Mouse (Mus musculus) liver, embryonic 12.5 days (tissue): Measurements from ENCODE around the gene Olfr1105. TPM values are rescaled to one million over a fixed set of nuclear protein-coding genes. Genes with fewer than 3 reads are reported as not detected.

ENCODE experiments used
- ATAC-seq: fragments of 200-750 bp; cut with Nextera tagmentation; 2 replicates; pipeline ENCODE4 v1.8.0; 2017; ENCODE audit warnings: moderate number of reproducible peaks, mild to moderate bottlenecking, moderate library complexity
- H3K27ac ChIP-seq: fragments of 300-500 bp; sonication (generic); 2 replicates; pipeline ENCODE4 v1.5.1; 2016; ENCODE audit warnings: mild to moderate bottlenecking
- H3K27me3 ChIP-seq: fragments of 300-500 bp; sonication (generic); replicated peaks from 2 replicates; pipeline ENCODE4 v1.6.1; 2016; ENCODE audit warnings: mild to moderate bottlenecking, moderate library complexity
- H3K36me3 ChIP-seq: fragments of 300-500 bp; sonication (generic); 2 replicates; pipeline ENCODE4 v1.6.1; 2016; ENCODE audit warnings: mild to moderate bottlenecking, moderate library complexity
- H3K4me1 ChIP-seq: fragments of 300-500 bp; sonication (generic); 2 replicates; pipeline ENCODE4 v1.6.1; 2016
- H3K4me2 ChIP-seq: fragments of 300-500 bp; sonication (generic); 2 replicates; pipeline ENCODE4 v1.6.1; 2016; ENCODE audit warnings: mild to moderate bottlenecking, moderate library complexity
- H3K4me3 ChIP-seq: fragments of 300-500 bp; sonication (generic); 2 replicates; pipeline ENCODE4 v1.5.1; 2016; ENCODE audit warnings: mild to moderate bottlenecking, moderate library complexity
- H3K9ac ChIP-seq: fragments of 300-500 bp; sonication (generic); 2 replicates; pipeline ENCODE4 v1.6.1; 2016; ENCODE audit warnings: mild to moderate bottlenecking, moderate library complexity
- H3K9me3 ChIP-seq: fragments of 300-500 bp; sonication (generic); replicated peaks from 2 replicates; pipeline ENCODE4 v1.6.1; 2016; ENCODE audit warnings: mild to moderate bottlenecking, moderate library complexity
- WGBS: fragments of 180-500 bp; shearing (Covaris S2); methylation state at CpG from one replicate; pipeline ENCODE4 v1.1.7; 2016; ENCODE audit not compliant: insufficient replicate concordance; 5-methylcytosine and 5-hydroxymethylcytosine counted together
- polyA plus RNA-seq: library from polyadenylated mRNA; unstranded; fragments of >200 nt; fragmentation: Nextera tagmentation; extraction: Ambion mirVana; gene quantifications from 2 replicates; pipeline ENCODE4 v1.2.1, GENCODE M21; 2016

Olfr1105 gene
- not detected in 2 replicates for polyA plus RNA-seq

GRCm38 (mm10) chr2:87036431-87036830 is at the start of gene Olfr1105:
Gene Olfr1105 (minus strand): TSS chr2:87036531.
- Histone ChIP-seq H3K27me3 (no peaks in the 10 kb centered on the region), H3K4me2 (no peak within 1 kb of the TSS), H3K4me1 (no peaks in the 10 kb centered on the region), H3K4me3 (no peak within 1 kb of the TSS), H3K9ac (no peak within 1 kb of the TSS), H3K36me3 (no peaks in the 10 kb centered on the region), H3K9me3 (no peaks in the 10 kb centered on the region), H3K27ac (no peak within 1 kb of the TSS)
- no peak for ATAC-seq

GRCm38 (mm10) chr2:87075717-87076116 is 39.4 kb upstream of the Olfr1105 start, which contains the start of gene Olfr1107:
Gene Olfr1107 (minus strand): TSS chr2:87075817.
- WGBS = 66% methylated on average over 1 of the region's 1 CpGs
- H3K4me2 ChIP-seq = no peak within 1 kb of the TSS
- ATAC-seq = no peak

GRCm38 (mm10) chr2:87052173-87052572 is 15.8 kb upstream of the Olfr1105 start, which contains the start of gene Olfr1106:
Gene Olfr1106 (minus strand): TSS chr2:87052273.
- H3K9ac ChIP-seq = no peak within 1 kb of the TSS
- WGBS = 69% methylated on average over 1 of the region's 1 CpGs
- no peak within 1 kb of the TSS for H3K4me2 ChIP-seq
- H3K27me3 ChIP-seq = no peaks in the 10 kb centered on the region
- no peak within 1 kb of the TSS for H3K27ac ChIP-seq
- no peak within 1 kb of the TSS for H3K4me3 ChIP-seq
- H3K4me1 ChIP-seq = no peaks in the 10 kb centered on the region
- H3K36me3 ChIP-seq = no peaks in the 10 kb centered on the region
- H3K9me3 ChIP-seq = no peaks in the 10 kb centered on the region
- no peak for ATAC-seq

More at GRCm38 (mm10) chr2:87075717-87076116, 39.4 kb upstream of the Olfr1105 start, which contains the start of gene Olfr1107:
- Histone ChIP-seq H3K9ac (no peak within 1 kb of the TSS), H3K9me3 (no peaks in the 10 kb centered on the region), H3K4me3 (no peak within 1 kb of the TSS), H3K27ac (no peak within 1 kb of the TSS), H3K4me1 (no peaks in the 10 kb centered on the region), H3K27me3 (no peaks in the 10 kb centered on the region), H3K36me3 (no peaks in the 10 kb centered on the region)

GRCm38 (mm10) chr2:87026980-87027379 is 9.4 kb downstream of the Olfr1105 start, which contains the start of gene Olfr1104:
Gene Olfr1104 (minus strand): TSS chr2:87027080.
- Histone ChIP-seq H3K4me3 (no peak within 1 kb of the TSS), H3K4me2 (no peak within 1 kb of the TSS), H3K27ac (no peak within 1 kb of the TSS), H3K27me3 (no peaks in the 10 kb centered on the region), H3K36me3 (no peaks in the 10 kb centered on the region), H3K9me3 (no peaks in the 10 kb centered on the region), H3K9ac (no peak within 1 kb of the TSS), H3K4me1 (no peaks in the 10 kb centered on the region)
- no peak for ATAC-seq
- WGBS = 51% methylated on average over 1 of the region's 1 CpGs

- Histone ChIP-seq H3K9me3 (no peaks in the 10 kb centered on the region), H3K27me3 (no peaks in the 10 kb centered on the region), H3K4me3 (no peak within 1 kb of the TSS), H3K4me1 (no peaks in the 10 kb centered on the region), H3K36me3 (no peaks in the 10 kb centered on the region), H3K27ac (no peak within 1 kb of the TSS), H3K4me2 (no peak within 1 kb of the TSS), H3K9ac (no peak within 1 kb of the TSS)
- no peak for ATAC-seq
These were observed 38.2 kb downstream of the Olfr1105 start, which contains the start of gene Olfr1102 for GRCm38 (mm10) chr2:86998098-86998497. Gene Olfr1102 (plus strand): TSS chr2:86998398.

- H3K4me3 ChIP-seq = no peak within 1 kb of the TSS
- no peaks in the 10 kb centered on the region for H3K36me3 ChIP-seq
- 58% methylated on average over 3 of the region's 3 CpGs for WGBS
- H3K9ac ChIP-seq = no peak within 1 kb of the TSS
- no peaks in the 10 kb centered on the region for H3K4me1 ChIP-seq
- H3K9me3 ChIP-seq = no peaks in the 10 kb centered on the region
- ATAC-seq = no peak
- no peak within 1 kb of the TSS for H3K27ac ChIP-seq
- H3K27me3 ChIP-seq = no peaks in the 10 kb centered on the region
- H3K4me2 ChIP-seq = no peak within 1 kb of the TSS
These were observed 45.2 kb downstream of the Olfr1105 start, which contains the start of gene Olfr1101 for GRCm38 (mm10) chr2:86991121-86991520. Gene Olfr1101 (minus strand): TSS chr2:86991221.

Other genes starting within 250 kb of the Olfr1105 start
- not detected in 2 replicates for gene Olfr141, start 226.5 kb downstream of the Olfr1105 start, polyA plus RNA-seq
- gene Olfr1094, start 211.9 kb downstream of the Olfr1105 start, polyA plus RNA-seq = not detected in 2 replicates
- gene Olfr1095, start 184.8 kb downstream of the Olfr1105 start, polyA plus RNA-seq = not detected in 2 replicates
- gene Gm13723, start 161.7 kb downstream of the Olfr1105 start, polyA plus RNA-seq = not detected in 2 replicates
- not detected in 2 replicates for gene Olfr1097, start 144.3 kb downstream of the Olfr1105 start, polyA plus RNA-seq
- gene Olfr1098, start 112.0 kb downstream of the Olfr1105 start, polyA plus RNA-seq = not detected in 2 replicates
- not detected in 2 replicates for gene Olfr1099, start 75.8 kb downstream of the Olfr1105 start, polyA plus RNA-seq
- gene Olfr1100, start 56.6 kb downstream of the Olfr1105 start, polyA plus RNA-seq = not detected in 2 replicates
- not detected in 2 replicates for gene Olfr1101, start 45.3 kb downstream of the Olfr1105 start, polyA plus RNA-seq
- gene Olfr1102, start 38.1 kb downstream of the Olfr1105 start, polyA plus RNA-seq = not detected in 2 replicates
- gene Olfr1104, start 9.5 kb downstream of the Olfr1105 start, polyA plus RNA-seq = not detected in 2 replicates
- gene Olfr1106, start 15.7 kb upstream of the Olfr1105 start, polyA plus RNA-seq = not detected in 2 replicates
- gene Olfr1107, start 39.3 kb upstream of the Olfr1105 start, polyA plus RNA-seq = not detected in 2 replicates
- gene Olfr1109, start 59.5 kb upstream of the Olfr1105 start, polyA plus RNA-seq = not detected in 2 replicates
- not detected in 2 replicates for gene Olfr259, start 78.0 kb upstream of the Olfr1105 start, polyA plus RNA-seq
- gene Olfr1110, start 103.8 kb upstream of the Olfr1105 start, polyA plus RNA-seq = not detected in 2 replicates
- gene Olfr1111, start 116.1 kb upstream of the Olfr1105 start, polyA plus RNA-seq = not detected in 2 replicates
- not detected in 2 replicates for gene Olfr1112, start 151.3 kb upstream of the Olfr1105 start, polyA plus RNA-seq
- not detected in 2 replicates for gene Olfr1113, start 172.4 kb upstream of the Olfr1105 start, polyA plus RNA-seq
- gene Olfr1115, start 211.5 kb upstream of the Olfr1105 start, polyA plus RNA-seq = not detected in 2 replicates
- not detected in 2 replicates for gene Olfr1116, start 231.0 kb upstream of the Olfr1105 start, polyA plus RNA-seq